Mouse (Mus musculus) gastrocnemius, postnatal 14 days (tissue): ENCODE results near the gene Syk. TPM values are rescaled to one million over a fixed set of nuclear protein-coding genes. Genes with fewer than 3 reads are reported as not detected.

Experiments used
- DNase-seq: peaks from one replicate; pipeline ENCODE4 v3.0.0; 2021; ENCODE audit warnings: mixed read lengths
- intact Hi-C: fragments of 180-260 bp; cut with DNase I; formaldehyde crosslinking; loops from one replicate; pipeline ENCODE4 v1.15.1; 2025; ENCODE audit warnings: low total_unique reads
- total RNA-seq, 2 experiments: library from RNA; stranded (reverse); gene quantifications; 2 replicates each; pipeline ENCODE4 v1.2.3; 2021

Syk gene
- total RNA-seq, 2 experiments from 2014 or later: 2.5 to 3.3 TPM

DNA sequence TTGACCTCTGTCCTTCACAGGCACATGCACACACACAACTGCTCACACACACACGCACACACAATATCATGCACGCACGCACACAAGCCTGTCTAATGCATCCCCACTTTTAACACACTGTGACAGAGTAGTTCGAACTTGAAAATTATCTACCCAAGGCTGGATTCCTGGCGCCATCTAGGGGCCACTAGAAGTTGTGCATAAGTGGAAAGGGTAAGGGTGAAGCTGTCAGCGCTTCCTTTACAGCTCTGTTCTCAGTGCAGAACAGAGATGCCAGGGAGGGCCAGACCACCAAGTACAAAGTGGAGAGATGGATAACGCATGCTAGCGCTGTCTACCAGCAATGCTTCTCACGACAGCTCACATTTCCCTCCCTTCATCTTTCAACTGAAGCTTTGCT, 45.6 kb downstream of the Syk start:
- DNase-seq: no peak

DNA sequence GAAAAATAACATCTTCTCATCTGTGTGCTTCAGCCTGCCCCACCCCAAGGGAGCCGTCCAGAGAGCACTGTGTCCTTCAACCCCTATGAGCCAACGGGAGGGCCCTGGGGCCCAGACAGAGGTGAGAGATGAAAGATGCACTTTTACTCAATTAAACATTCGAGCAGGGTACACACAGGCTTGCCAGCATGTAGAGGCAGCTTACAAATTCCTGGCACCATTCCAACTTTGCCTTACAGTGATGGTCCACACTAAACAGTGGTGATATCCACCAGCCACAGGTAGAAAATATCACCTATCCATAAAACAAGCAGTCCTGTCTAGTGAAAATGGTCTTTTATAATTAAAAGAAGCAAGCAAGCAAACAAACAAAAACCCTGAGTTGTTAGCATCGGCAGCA, 48.7 kb downstream of the Syk start:
- intact Hi-C loops: no loop called here
- no peak for DNase-seq

More for the DNA sequence above, 45.6 kb downstream of the Syk start:
- intact Hi-C loops: loop anchor here (5.0 to 10.0 kb wide), 2 partner anchors 376 to 794 kb away; no protein-coding TSS in a partner anchor

DNA sequence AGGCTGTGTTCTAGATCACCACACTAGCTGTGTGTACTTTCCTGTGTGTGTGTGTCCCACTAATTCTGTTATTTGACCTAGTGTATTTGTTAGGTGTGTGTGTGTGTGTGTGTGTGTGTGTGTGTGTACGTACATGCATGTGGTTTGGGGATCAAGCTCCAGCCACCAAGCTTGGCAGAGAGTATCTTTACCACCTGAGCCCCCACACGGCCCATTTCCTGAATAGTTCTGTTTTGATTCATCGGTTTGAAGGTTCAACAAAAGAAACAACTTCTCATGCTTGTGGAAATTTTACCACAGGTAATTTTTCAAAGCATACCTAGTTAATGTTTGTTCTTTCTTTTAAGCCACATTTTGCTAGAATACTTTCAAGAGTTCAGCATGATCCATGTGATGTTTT, 52.5 kb downstream of the Syk start:
- no peak for DNase-seq
- intact Hi-C loops: no loop called here

DNA sequence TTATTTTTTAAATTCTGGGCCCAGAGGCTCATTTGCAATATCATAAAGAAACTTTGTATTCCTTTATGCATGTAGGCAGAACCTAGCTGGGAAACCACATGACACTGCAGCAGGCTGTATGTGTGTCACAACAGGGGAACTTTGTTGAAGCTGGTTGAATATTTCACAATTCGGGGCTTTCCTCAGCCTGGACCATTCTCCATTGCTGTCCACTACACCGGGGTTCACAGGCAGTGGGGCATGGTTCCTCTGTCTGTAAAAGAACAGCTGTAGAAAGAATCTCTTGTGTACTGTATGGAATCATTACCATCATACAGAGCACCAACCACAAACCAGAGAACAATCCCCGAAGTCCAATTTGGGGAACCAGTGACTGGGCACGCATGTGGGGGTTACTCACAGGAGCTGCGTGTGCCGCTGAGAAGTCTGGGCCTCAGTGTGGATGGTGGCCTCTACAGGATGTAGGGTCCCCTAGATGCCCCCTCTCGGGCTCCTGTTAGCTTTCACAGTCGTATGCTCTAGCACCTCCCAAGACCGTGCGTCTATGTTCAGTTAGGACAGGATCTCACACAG, 53.3 kb downstream of the Syk start:
- intact Hi-C loops: no loop called here
- no peak for DNase-seq

DNA sequence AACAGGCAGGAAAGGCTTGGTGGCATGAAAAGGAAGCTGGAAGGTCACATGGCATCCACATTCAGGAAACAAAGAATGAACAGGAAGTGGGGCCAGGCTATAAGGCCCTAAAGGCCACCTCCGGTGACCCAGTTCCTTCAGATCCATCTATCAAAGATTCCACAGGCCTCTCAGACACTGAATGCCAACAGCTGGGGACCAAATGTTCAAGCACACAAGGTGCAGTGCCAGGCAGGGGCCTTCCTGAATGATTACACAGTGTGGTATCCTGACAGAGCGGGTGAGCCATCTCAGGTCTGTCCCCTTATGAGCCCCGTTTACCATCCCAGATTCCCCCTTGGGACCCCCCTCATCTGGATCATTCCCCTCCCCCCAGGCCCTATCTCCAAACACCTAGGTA, 63.6 kb downstream of the Syk start:
- intact Hi-C loops: no loop called here

DNA sequence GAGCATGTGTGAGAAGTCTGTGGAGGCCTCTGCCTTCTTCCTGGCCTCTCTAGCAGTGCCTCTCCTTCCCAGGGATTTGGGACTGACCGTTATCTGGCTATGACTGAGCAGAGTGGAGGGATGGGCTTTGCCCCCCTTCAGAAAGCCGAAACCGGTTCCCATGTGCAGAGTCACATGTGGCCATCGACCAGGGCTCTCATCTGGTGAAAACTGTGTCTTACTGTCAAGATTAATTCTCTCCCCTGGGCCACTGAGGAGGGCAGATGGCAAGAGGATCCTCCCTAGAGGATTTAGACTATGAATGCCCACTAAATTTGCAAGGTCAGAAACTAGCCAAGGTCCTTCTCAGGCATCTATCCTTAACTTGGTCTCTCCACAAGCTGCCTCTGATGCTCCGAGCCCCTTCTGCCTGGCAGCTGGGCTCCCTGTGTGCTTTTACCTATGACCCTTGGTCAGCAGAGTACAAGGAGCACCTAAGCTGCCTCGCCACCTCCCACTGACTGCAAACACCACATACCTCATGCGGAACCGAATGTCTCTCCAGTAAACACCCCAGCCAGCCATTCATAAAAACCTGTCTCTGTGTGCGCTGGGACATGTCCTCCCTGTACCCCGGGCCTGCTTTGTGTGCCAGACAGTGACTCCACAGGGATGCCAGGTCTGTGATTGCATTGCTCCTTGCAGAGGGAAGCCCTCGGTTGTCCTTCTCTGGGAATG, 65.2 kb downstream of the Syk start:
- no peak for DNase-seq
- intact Hi-C loops: no loop called here

More for the DNA sequence above, 63.6 kb downstream of the Syk start:
- no peak for DNase-seq

DNA sequence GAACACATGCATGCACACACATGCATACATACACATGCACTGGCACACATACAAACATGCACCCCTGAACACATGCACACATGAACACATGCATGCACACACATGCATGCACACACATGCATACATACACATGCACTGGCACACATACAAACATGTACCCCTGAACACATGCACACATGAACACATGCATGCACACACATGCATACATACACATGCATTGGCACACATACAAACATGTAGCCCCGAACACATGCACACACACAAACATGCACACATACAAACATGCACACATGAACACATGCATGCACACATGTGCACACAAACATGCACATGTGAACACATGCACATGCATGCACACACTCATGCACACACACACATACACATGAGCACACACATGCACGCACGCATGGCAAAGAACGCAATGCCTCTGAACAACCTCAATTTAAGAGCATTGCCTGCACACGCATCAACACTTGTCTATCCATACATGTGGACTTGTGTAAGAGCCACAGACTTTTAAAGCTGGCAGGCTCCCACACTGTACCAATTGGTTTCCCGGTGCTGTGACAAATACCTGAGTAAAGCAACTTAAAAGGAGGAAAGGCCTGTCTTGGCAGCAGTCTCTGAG, 66.9 kb downstream of the Syk start:
- intact Hi-C loops: no loop called here
- DNase-seq: no peak

DNA sequence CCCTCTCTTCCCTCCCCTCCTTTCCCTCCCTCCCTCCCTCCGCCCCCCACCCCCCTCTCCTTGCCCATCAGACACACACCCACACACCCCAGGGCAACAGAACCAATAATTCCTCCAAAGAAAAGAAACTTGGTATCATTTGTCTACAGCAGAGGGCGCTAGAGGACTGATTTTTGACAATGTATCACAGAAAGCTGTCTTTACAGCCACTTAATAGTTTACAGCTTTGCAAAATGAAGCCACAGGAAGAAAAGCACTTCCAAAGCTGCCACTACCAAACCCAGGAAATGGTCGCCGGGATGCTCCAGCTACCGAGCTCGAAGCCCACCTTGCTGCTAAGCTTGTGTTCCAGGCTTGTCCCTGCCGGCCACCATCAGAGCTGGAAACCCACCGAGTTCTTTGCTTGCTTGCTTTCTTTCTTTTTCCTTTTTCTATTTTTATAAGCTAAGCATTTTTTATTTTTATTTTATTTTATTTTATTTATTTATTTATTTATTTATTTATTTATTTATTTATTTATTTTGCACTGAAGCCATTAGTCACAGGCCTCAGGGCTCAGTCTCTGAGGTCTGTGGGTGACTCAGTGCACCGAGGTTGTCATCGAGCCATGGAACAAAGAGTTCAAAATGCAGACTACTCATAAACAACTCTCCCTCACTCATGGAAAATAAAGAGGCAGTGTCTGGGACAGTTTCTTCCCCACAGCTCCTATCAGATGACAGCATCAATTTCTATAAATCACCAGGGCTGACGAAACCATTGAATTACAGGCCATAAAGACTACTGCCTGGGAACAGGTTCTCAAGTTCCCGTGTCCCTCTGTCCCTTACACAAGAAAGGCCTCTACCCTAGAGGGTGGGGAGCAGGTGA, 68.6 kb downstream of the Syk start:
- intact Hi-C loops: no loop called here
- DNase-seq: no peak

DNA sequence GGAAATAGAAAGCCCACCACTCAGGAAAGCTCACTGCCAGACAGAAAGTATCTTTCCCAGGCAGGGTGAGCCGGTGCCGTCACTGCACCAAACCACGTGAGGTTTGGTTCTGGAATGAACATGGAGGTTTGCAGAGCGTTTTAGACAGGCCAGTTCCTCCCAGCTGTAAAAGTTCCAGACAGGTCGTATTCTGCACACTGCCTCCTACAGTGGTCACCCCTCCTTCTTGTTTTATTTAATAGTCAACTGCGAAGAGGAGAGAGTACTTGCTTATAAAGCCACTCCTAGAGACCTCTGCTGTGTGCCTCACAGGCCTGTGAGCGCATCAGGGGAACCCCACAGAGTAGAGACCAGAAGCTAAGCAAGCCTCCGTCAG, 69.3 kb downstream of the Syk start:
- intact Hi-C loops: no loop called here
- no peak for DNase-seq

DNA sequence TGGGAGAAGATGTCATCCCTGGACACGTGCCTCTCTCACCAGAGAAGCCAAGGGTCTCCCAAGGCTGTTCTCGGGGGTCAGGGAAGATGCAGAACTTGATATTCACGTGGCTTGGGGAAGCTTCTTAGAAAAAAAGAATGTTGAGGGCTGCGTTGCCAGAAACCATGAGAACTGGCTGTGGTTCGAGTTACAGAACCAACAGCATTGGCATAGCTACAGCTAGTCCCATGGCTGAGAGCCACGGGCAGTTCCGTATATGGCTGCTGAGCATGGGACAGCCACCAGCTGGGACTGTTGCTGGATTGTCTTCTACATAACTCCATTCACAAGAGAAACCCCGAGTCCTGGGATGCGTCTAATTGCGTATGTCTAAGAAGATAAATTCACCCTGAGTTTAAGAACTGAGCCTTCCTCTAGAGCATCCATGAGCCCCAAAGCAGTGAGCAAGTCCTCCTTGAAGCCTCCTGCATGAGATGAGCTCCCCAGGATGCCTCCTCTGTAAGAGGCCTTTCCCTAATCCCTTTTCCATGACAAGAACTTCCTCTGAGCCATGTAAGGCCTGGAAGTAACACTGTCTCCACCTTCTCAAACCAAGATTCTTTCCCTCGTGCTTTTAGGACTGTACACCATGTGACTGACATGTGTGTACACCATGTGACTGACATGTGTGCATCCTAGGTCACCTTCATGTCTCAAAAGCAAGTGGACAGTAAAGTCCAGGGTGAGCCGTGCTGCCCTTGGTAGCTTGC, 71.3 kb downstream of the Syk start:
- DNase-seq: peak; percentile 38
- intact Hi-C loops: no loop called here

DNA sequence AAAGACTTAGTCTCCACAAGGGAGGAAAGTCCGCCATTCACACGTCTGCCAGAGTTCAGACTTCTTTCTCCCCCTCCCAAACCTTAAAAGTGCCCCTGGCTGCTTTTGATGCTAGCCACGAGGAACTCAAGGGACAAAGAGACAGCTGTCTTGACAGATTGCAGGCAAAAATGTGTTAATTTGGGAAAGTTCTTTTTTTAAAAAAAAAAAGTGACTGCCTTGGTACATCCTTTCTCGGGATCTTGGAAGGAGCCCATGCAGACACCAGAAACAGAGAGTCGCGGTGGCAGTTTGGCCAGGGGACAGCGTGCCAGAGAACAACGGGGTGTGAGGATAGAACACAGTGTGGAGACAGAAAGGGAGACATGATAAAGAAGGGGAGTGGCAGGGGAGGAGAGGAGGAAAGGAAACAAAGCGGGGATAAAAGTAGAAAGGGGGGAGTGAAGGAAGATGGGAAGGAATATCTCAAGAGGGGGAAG, 71.9 kb downstream of the Syk start:
- intact Hi-C loops: loop anchor here (5.0 kb wide), 2 partner anchors 57 to 442 kb away; no protein-coding TSS in a partner anchor
- DNase-seq: no peak

DNA sequence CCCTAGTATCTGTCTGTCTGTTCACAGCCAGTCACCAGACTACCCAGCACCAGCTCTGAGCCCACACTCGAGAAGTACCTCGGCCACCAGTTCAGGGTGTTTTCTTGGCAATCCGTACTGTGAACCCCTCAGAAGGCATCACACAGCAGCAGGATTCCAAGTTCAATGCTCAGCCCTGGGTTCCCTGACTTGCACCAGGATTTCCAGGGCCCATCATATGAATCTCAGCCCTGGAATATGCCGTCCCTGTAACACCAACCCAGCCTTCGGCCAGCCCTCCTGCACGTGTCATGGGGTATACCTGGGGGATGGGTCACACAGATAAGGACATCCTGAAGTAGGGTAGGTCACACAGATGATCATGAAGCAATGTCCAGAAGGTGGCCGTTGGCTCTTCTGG, 75.0 kb downstream of the Syk start:
- DNase-seq: no peak

DNA sequence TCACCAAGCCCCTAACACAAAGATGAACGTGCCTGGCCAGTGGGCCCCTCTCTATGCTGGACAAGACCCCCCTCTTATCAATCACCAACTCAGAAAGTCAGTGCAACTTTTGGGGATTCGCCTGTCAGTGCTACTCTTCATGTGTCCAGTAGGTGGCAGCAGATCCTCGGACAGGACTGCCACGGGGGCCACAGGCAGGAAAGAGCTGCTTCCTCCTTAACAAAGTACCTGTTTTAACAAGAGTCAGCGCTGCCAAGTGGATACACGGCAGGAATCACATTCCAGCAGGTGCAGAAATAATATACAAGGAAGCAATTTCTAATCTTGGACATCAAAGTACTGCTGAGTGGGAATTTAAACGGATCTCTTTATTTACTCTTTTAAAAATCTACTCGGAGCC, 75.5 kb downstream of the Syk start:
- intact Hi-C loops: loop anchor here (5.0 kb wide), 2 partner anchors 54 to 439 kb away; no protein-coding TSS in a partner anchor
- peak; percentile 49 for DNase-seq

More for the DNA sequence above, 75.0 kb downstream of the Syk start:
- intact Hi-C loops: loop anchor here (5.0 kb wide), 2 partner anchors 54 to 439 kb away; no protein-coding TSS in a partner anchor

DNA sequence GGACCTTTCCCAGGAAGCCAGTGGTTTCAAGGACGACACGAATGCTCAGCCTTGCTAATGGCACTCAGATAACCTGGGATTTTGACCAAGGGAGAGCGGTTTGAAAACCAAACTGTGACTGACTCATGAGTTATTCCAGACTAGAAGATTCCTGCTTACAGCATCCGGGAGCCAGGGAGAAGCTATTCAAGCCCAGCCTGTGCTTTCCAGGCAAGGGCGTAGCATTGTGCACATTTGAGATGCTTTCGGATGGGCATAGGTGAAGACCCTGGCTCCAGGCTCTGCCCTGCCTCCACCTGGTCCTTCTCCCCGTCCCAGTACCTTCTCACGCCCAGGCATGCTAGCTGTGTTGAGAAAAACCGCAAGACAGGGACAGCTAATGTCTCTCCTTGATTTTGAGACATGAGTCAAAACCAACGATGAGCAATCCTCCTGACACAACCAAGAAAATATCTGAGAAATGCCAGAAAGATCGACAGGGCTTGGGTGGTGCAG, 76.2 kb downstream of the Syk start:
- DNase-seq: no peak
- intact Hi-C loops: loop anchor here (5.0 kb wide), 2 partner anchors 53 to 438 kb away; no protein-coding TSS in a partner anchor

DNA sequence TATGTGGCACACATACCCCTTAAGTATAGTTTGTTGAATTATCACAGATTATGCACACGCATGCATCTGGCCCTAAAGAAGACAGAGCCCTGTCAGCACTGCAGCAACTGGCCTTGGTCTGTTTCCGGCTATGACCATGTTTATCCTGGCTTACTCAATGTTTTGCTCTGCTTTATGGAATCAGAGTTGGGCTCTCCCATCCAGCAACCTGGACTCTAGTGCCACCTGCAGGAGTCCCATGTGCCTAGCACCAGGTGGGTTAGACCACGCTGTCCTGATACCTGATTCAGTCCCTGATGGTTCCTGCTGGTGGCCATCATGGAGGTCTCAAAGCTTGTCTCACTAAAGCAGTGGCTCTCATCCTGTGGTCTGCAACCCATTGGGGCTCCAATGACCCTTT, 86.9 kb downstream of the Syk start:
- no peak for DNase-seq
- intact Hi-C loops: no loop called here

DNA sequence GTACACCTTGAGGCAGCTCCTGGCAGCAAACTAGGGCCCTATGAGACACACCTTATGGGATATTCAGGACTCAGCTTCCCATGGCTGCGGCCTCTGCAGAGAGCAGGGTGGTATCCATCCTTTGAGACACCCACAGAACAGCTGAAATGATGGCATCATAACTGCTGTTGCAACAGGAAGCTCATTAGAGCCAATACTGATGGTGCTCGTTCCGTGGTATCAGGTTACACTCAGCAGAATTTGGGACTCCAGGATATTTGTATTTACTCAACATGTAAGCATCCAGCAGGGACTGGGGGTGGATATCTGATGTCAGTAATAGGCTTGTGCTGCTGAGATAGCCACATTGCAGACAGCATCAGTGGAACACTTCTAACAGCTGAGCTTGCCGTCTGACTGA, 90.3 kb downstream of the Syk start:
- no peak for DNase-seq
- intact Hi-C loops: no loop called here

DNA sequence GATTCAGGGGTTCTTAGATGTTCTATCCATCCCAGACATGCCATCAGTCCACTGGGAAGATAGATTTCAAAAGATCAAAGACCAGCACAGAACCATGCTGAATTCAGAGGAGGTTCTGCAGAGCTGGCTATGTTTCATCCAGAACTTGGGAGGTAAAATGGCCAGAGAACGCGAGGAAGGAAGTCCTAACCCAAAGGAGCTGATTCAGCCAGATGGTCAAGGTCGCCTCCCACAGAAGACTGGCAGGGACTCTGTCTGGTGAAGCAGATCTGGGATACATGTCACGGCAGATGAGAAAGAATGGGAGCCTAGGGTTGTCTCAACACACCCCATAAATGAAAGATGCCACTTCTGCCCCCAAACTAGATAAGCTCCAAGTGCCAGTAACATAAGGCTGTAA, 90.9 kb downstream of the Syk start:
- intact Hi-C loops: no loop called here
- no peak for DNase-seq

DNA sequence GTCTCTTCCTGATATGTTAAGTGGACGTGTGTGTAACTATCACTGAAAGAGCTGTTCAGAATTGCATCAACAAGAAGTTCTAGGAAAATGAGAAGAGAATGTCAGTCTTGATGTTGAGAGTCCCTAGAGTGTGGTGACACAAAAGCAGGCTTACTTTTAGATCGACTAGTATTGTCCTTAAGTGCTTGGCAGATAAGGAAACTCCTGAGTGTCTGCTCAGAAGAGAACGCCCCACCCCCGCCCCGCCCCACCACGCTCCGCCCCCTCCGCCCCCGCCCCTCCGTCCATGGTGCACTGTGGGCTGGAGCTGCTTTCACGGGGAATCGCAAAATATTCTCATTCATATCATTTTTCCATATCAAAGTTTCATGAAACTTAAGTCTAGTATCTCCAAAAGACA, 91.9 kb downstream of the Syk start:
- intact Hi-C loops: no loop called here
- DNase-seq: no peak
